Mouse (Mus musculus): ENCODE results near the gene Npcd. TPM values are rescaled to one million over a fixed set of nuclear protein-coding genes. Genes with fewer than 3 reads are reported as not detected.

The Npcd gene
- total and polyA plus RNA-seq, 3 experiments = 0.29 to 0.31 (median 0.30) TPM

GRCm38 (mm10) chr15:79790905-79791304, 43.1 kb downstream of the Npcd start:
- H3K4me3 ChIP-seq = no peak overlapping the region
- no peak overlapping the region for H3K9ac ChIP-seq (ENCODE audit: low read depth, low read length)
- H3K27me3 ChIP-seq (ENCODE audit: control insufficient read depth, insufficient read depth, low read length) = no peaks in the 10 kb centered on the region
- H3K27ac ChIP-seq = no peak overlapping the region
- H3K79me2 ChIP-seq (replicated peaks; ENCODE audit: control insufficient read depth, insufficient read depth, low read length) = no peaks in the 10 kb centered on the region
- intact Hi-C loops (cut with DNase I) = no loop called here
- TF ChIP-seq EP300 (IDR thresholded peaks at IDR 0.05; ENCODE audit: insufficient read depth, low read depth, low read length) (no peak), CTCF (IDR thresholded peaks at IDR 0.05) (no peak), POLR2A (IDR thresholded peaks at IDR 0.05; ENCODE audit: insufficient read depth, low read depth, low read length) (no peak)
- no peaks in the 10 kb centered on the region for H3K36me3 ChIP-seq (ENCODE audit: control insufficient read depth, insufficient read depth, low read length)
- WGBS = 80% methylated on average over 6 of the region's 6 CpGs
- H3K4me1 ChIP-seq (ENCODE audit: control insufficient read depth, insufficient read depth, low read length) = no peaks in the 10 kb centered on the region
- DNase-seq = no peak

GRCm38 (mm10) chr15:79790111-79790510, 43.9 kb downstream of the Npcd start:
- intact Hi-C loops (cut with DNase I) = no loop called here
- H3K27me3 ChIP-seq (ENCODE audit: control insufficient read depth, insufficient read depth, low read length) = no peaks in the 10 kb centered on the region
- H3K4me3 ChIP-seq = no peak overlapping the region
- no peak overlapping the region for H3K9ac ChIP-seq (ENCODE audit: low read depth, low read length)
- TF ChIP-seq EP300 (IDR thresholded peaks at IDR 0.05; ENCODE audit: insufficient read depth, low read depth, low read length) (no peak), POLR2A (IDR thresholded peaks at IDR 0.05; ENCODE audit: insufficient read depth, low read depth, low read length) (no peak), CTCF (IDR thresholded peaks at IDR 0.05) (no peak)
- H3K79me2 ChIP-seq (replicated peaks; ENCODE audit: control insufficient read depth, insufficient read depth, low read length) = no peaks in the 10 kb centered on the region
- whole genome bisulfite sequencing = 50% methylated on average over 8 of the region's 8 CpGs
- H3K27ac ChIP-seq = no peak overlapping the region
- no peaks in the 10 kb centered on the region for H3K4me1 ChIP-seq (ENCODE audit: control insufficient read depth, insufficient read depth, low read length)
- no peak for DNase-seq
- no peaks in the 10 kb centered on the region for H3K36me3 ChIP-seq (ENCODE audit: control insufficient read depth, insufficient read depth, low read length)

- H3K79me2 ChIP-seq (replicated peaks; ENCODE audit: control insufficient read depth, insufficient read depth, low read length) = no peaks in the 10 kb centered on the region
- intact Hi-C loops (cut with DNase I) = no loop called here
- no peaks in the 10 kb centered on the region for H3K36me3 ChIP-seq (ENCODE audit: control insufficient read depth, insufficient read depth, low read length)
- DNase-seq = no peak
- no peak overlapping the region for H3K4me3 ChIP-seq
- no peak overlapping the region for H3K9ac ChIP-seq (ENCODE audit: low read depth, low read length)
- no peaks in the 10 kb centered on the region for H3K4me1 ChIP-seq (ENCODE audit: control insufficient read depth, insufficient read depth, low read length)
- TF ChIP-seq POLR2A (IDR thresholded peaks at IDR 0.05; ENCODE audit: insufficient read depth, low read depth, low read length) = no peak
- no peak for TF ChIP-seq CTCF (IDR thresholded peaks at IDR 0.05)
- no peak for TF ChIP-seq EP300 (IDR thresholded peaks at IDR 0.05; ENCODE audit: insufficient read depth, low read depth, low read length)
- no peaks in the 10 kb centered on the region for H3K27me3 ChIP-seq (ENCODE audit: control insufficient read depth, insufficient read depth, low read length)
- H3K27ac ChIP-seq = no peak overlapping the region
- WGBS = 60% methylated on average over 8 of the region's 8 CpGs
Observed at GRCm38 (mm10) chr15:79787815-79788214, 46.2 kb downstream of the Npcd start.

GRCm38 (mm10) chr15:79785056-79785455, 49.0 kb downstream of the Npcd start:
- WGBS = 41% methylated on average over 1 of the region's 1 CpGs

DNA sequence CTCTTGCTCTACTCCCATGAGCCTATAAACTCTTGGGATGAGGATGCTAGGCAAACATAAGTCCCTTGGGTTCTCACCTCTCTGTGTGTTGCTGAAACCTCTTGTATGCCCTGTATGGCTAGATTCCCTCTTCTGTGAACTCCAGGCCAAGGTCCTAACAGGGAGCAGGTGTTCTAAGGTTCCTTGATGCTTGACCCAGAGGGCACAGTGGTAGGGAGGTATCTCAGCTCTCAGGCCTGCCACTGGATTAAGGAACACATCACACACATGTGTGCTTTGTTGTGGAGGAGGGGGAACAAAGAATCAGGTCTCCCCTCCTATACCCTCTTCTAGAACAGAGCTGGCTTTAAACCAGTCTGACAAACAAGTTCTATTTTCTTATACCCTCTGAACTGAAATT, 56.3 kb downstream of the Npcd start, which contains the start of gene Dnal4:
Gene Dnal4 (minus strand): TSS at position 101 of the 400 bp plus-strand sequence.
- Histone ChIP-seq H3K27ac (no peak within 1 kb of the TSS), H3K79me2 (replicated peaks; ENCODE audit: control insufficient read depth, insufficient read depth, low read length) (no peaks in the 10 kb centered on the region), H3K4me1 (ENCODE audit: control insufficient read depth, insufficient read depth, low read length) (no peaks in the 10 kb centered on the region; the same call in 1 of the 2 replicates), H3K4me3 (no peak within 1 kb of the TSS), H3K9ac (ENCODE audit: low read depth, low read length) (no peak within 1 kb of the TSS), H3K27me3 (ENCODE audit: control insufficient read depth, insufficient read depth, low read length) (no peaks in the 10 kb centered on the region), H3K36me3 (ENCODE audit: control insufficient read depth, insufficient read depth, low read length) (no peaks in the 10 kb centered on the region)
- DNase-seq = no peak
- TF ChIP-seq POLR2A (IDR thresholded peaks at IDR 0.05; ENCODE audit: insufficient read depth, low read depth, low read length) = no peak
- no peak for TF ChIP-seq EP300 (IDR thresholded peaks at IDR 0.05; ENCODE audit: insufficient read depth, low read depth, low read length)
- TF ChIP-seq CTCF (IDR thresholded peaks at IDR 0.05) = no peak
- intact Hi-C loops (cut with DNase I) = no loop called here

More at GRCm38 (mm10) chr15:79785056-79785455, 49.0 kb downstream of the Npcd start:
- Histone ChIP-seq H3K27me3 (ENCODE audit: control insufficient read depth, insufficient read depth, low read length) (no peaks in the 10 kb centered on the region), H3K79me2 (replicated peaks; ENCODE audit: control insufficient read depth, insufficient read depth, low read length) (no peaks in the 10 kb centered on the region), H3K4me1 (ENCODE audit: control insufficient read depth, insufficient read depth, low read length) (no peaks in the 10 kb centered on the region), H3K4me3 (no peak overlapping the region), H3K27ac (no peak overlapping the region), H3K36me3 (ENCODE audit: control insufficient read depth, insufficient read depth, low read length) (no peaks in the 10 kb centered on the region), H3K9ac (ENCODE audit: low read depth, low read length) (no peak overlapping the region)
- TF ChIP-seq POLR2A (IDR thresholded peaks at IDR 0.05; ENCODE audit: insufficient read depth, low read depth, low read length) (no peak), EP300 (IDR thresholded peaks at IDR 0.05; ENCODE audit: insufficient read depth, low read depth, low read length) (no peak), CTCF (IDR thresholded peaks at IDR 0.05) (no peak)
- intact Hi-C loops (cut with DNase I) = no loop called here
- no peak for DNase-seq

- no peaks in the 10 kb centered on the region for H3K36me3 ChIP-seq (ENCODE audit: control insufficient read depth, insufficient read depth, low read length)
- TF ChIP-seq POLR2A (IDR thresholded peaks at IDR 0.05; ENCODE audit: insufficient read depth, low read depth, low read length) (no peak), CTCF (IDR thresholded peaks at IDR 0.05) (no peak), EP300 (IDR thresholded peaks at IDR 0.05; ENCODE audit: insufficient read depth, low read depth, low read length) (no peak)
- H3K4me3 ChIP-seq = no peak overlapping the region
- H3K27ac ChIP-seq = no peak overlapping the region
- H3K27me3 ChIP-seq (ENCODE audit: control insufficient read depth, insufficient read depth, low read length) = no peaks in the 10 kb centered on the region
- intact Hi-C loops (cut with DNase I) = loop anchor here (2.0 kb wide), 1 partner anchor 59 kb away; the partner anchor contains the start of genes Cbx6 and Npcd
- peaks cover 3% of the 10 kb centered on the region for H3K79me2 ChIP-seq (replicated peaks; ENCODE audit: control insufficient read depth, insufficient read depth, low read length)
- 59% methylated on average over 7 of the region's 7 CpGs for WGBS
- no peak overlapping the region for H3K9ac ChIP-seq (ENCODE audit: low read depth, low read length)
- no peak for DNase-seq
- no peaks in the 10 kb centered on the region; the same call in 1 of the 2 replicates for H3K4me1 ChIP-seq (ENCODE audit: control insufficient read depth, insufficient read depth, low read length)
Observed at GRCm38 (mm10) chr15:79775662-79776061, 58.4 kb downstream of the Npcd start.

Data from heart, adult 2 months (tissue).